Mouse (Mus musculus): ENCODE measurements at regions not wholly inside any gene's neighbourhood (a gene's known extent, or its start where the extent isn't known, plus 50 kb on each side); places are given as distances from the start of the nearest gene placed in this dataset.

DNA sequence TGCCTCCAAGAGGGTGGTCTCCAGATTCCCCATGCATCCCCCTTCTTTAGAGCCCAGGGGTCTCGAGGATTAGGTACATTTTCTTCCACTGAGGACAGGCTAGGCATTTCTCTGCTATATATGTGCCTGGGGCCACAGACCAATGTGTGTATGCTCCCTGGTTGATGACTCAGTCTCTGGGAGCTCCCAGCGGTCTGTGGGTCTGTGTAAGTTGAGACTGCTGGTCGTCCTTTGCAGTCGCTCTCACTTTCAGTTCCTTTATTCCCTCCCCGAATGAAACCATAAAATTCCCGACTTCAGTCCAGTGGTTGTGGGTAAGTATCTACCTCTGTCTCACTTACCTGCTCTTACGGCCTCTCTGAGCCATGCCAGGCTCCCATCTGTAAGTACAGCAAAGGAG, 773.5 kb upstream of the Cdh12 start:
- TF ChIP-seq CTCF (IDR thresholded peaks at IDR 0.05; ENCODE audit: low read depth) (no peak), EP300 (IDR thresholded peaks at IDR 0.05; ENCODE audit: low read depth) (no peak)

Measured in heart, postnatal 0 days (tissue).